Mouse (Mus musculus) retina, postnatal 1 day (tissue): ENCODE data around the gene Hist2h3b.
"Not testable (repeated sequence)": the region's sequence is repeated elsewhere in the genome, so short reads cannot be mapped to it uniquely, and the experiment has no call there.

Source experiments
- DNase-seq: peaks from one replicate; pipeline ENCODE4 v3.0.0-alpha.2; 2012

Hist2h3b gene

DNA sequence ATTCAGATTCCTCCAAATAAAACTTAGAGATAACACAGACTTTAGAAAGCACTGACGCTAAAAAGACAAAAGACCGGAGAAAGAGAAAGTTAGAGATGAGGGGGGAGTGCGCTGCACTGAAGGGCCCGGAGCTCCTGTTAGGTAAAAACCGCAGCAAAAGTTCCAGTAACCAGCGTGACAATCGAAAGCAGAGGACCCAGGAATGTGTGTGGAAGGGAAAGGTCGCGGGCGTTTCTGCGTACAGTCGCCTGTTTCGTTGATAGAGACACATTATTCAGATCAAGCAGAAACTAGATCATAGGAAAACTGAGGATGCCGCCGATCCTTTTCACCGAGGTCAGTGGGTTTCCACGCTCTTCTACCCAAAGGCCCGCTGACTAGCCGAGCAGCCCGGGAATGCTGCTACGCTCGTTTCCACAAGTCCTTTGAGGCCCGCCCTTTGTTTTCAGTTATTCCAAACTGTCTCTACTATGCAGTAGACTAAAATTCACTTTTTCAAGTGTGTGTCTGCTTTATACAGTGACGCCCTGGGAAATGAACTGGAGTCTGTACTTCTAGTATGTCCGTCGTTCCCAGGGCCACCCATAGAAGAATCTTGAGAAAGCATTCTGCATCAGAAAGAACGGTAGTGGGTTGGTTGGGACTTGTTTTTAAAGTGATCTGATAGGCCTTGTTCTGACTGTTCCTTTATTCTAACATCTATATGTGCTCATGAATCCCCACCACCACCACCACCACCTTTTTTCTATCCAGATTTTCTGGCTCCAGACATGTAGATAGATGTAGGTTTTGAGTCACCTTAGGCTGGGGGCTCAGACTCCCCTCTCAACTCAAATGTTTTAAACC lies 4.7 kb upstream of the Hist2h3b start:
- no peak for DNase-seq

DNA sequence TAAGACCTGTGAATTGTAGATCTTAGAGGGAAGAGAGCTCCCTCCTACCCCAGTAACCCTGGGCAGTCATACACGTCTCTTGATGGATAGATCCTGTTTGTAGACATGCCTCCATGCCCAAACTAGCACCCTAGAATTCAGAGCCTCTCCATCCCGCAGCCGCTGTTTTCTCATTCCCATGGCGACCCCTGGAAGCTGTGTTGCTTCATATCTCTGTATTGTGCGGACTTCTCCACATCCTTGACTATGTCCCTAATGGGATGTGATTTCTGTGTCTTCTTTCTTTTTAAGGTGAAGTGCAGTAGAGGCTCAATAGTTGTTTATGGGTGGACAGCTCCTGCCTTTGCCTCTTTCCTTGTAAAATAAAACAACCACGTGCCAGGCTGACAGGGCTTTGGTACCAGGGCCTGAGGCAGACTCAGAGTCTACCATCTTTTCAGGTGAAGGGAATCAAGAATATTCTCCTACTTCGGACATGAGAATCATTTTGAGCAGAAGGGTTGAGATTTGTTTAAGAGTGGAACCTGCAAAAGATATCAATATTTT lies 4.0 kb upstream of the Hist2h3b start:
- peak; percentile 11 for DNase-seq

DNA sequence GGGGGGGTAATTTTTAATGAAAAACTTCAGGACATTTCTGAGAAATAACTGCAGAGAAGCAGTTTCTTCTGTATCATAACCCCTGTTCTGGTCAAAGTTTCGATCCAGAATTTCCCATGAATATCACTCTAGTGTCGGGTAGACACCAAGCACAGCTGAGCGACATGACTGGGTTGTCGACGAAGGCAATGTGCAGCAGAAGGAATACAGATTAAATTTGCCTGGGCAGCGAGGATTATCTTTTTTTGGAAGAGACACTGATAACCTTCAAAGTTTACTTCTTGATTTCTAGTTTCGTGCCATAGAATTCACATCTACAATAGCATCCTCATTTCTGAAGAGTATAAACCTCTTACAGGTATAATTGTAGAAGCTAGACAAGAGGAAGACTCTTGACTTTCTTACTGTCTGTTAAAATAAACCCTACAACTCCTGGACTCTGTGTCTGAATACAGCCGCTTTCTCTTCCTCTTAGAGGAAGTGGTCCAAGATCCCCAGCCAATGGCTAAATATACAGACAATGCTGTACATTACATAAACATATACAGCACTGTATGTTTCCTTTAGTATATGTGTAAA lies 2.2 kb upstream of the Hist2h3b start:
- DNase-seq = no peak

DNA sequence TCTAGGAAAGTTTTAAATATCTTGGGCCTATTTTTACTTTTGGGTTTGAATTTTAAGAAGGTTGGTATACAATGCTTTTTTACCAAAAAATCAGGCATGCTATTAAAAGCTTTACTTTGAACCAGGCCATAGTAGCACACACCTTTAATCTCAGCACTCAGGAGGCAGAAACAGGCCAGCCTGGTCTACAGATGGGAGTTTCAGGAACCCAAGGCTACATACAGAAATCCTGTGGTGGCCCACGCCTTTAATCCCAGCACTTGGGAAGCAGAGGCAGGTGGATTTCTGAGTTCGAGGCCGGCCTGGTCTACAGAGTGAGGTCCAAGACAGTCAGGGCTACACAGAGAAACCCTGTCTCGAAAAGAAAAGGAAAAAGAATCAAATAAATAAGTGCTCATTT lies 913 bp upstream of the Hist2h3b start:
- no peak for DNase-seq

DNA sequence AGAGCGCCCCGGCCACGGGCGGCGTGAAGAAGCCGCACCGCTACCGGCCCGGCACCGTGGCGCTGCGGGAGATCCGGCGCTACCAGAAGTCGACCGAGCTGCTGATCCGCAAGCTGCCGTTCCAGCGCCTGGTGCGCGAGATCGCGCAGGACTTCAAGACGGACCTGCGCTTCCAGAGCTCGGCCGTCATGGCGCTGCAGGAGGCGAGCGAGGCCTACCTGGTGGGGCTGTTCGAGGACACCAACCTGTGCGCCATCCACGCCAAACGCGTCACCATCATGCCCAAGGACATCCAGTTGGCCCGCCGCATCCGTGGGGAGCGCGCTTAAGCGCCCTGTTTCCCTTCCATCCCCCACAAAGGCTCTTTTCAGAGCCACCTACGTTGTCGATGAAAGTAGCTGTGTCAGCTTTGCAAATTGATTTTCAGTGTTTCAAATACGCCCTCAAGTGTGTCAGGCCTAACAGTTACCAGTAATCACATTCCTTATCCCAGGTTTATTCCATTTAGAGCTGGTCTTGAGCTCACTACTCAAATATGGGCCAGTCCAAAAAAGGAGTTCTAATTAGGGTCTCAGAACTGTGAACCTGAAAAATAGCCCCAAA lies 423 bp downstream of the Hist2h3b start:
- not testable (repeated sequence) for DNase-seq

DNA sequence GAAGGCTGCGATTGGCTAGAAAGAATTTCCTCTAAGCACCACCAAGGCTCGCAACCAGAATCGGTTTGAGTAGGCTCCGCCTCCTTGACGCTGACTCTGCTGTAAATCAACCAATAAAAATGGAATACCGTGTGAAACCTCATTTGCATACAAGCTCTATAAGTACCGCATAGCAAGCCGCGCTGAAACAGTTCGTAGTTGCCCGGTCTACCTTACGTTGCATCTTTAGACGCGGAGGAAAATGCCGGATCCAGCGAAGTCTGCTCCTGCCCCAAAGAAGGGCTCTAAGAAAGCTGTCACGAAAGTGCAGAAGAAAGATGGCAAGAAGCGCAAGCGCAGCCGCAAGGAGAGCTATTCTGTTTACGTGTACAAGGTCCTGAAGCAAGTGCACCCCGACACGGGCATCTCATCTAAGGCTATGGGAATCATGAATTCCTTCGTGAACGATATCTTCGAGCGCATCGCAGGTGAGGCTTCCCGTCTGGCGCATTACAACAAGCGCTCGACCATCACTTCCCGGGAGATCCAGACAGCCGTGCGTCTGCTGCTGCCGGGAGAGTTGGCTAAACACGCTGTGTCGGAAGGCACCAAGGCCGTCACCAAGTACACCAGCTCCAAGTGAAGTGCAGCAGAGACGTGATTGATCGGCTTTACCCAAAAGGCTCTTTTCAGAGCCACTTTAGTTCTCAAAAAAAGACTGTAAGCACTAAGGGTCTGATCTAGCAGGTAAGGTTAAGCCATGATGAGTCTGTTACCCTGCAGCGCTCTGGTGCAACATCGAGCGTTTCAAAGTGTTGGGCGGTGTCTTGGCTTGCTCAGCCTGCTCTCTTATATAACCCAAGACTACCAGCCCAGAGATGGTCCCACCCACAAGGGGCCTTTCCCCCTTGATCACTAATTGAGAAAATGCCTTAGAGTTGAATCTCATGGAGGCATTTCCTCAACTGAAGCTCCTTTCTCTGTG lies 1.3 kb downstream of the Hist2h3b start, which contains the start of gene Hist2h2bb:
Gene Hist2h2bb, plus strand, starts transcription at position 242 of the 964 bp plus-strand sequence.
- peak; percentile 99 for DNase-seq

DNA sequence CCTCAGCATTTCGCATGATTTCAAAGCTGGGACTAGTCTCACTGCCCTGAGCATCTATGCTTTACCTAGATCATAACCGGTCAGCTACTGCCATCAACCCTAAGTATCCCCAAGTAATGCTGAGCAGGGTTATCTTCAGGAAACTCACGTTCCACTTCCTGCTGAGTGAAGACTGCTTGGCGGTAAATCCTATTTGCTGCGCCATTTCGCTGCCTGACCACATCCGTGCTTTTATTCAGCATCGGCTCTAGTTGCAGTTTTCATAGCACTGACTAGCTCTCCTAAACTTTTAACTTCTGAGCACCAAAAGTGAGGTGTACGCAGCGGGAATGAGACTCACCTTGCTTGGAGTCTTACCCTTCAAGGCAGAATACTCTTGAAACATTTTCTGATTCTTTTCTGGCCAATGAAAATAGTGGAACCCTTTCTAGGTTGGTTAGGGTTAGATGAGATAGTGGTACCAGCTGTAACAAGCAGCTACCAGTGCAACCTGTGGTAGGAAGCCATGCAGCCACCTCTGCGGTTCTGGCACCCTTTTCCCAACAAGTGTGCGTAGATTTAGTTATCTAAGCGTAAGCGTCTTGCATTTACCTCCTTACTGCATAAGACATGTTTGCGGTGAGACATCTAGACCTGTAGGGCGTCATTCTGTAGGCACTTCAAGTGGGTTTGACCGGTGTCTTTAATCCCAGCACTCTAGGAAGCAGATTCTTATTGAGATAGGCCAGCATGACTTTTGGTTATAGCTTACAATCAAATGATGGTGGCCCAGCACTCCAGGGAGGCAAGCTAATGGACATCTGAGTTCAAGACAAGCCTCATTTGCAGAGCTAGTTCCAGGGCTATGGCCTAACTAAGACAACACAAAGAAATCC lies 5.4 kb downstream of the Hist2h3b start:
- DNase-seq = no peak

DNA sequence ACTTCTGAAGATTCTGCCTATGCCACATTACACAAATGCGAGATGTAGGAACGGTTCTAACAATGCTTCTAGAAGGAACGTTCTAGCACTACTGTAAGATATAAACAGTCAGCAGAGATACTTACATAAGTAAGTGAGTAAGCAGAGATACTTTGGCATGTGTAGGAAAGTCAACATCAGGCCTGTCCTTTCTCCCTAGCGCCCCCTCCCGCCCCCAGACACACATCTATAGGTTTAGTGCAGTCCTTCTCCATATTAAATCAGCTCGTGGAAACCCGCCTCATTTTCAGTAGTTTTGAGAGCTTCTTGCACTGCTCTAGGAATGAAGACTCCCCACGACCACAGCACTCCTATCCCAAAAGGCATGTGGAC lies 9.0 kb downstream of the Hist2h3b start:
- peak; percentile 64 for DNase-seq

DNA sequence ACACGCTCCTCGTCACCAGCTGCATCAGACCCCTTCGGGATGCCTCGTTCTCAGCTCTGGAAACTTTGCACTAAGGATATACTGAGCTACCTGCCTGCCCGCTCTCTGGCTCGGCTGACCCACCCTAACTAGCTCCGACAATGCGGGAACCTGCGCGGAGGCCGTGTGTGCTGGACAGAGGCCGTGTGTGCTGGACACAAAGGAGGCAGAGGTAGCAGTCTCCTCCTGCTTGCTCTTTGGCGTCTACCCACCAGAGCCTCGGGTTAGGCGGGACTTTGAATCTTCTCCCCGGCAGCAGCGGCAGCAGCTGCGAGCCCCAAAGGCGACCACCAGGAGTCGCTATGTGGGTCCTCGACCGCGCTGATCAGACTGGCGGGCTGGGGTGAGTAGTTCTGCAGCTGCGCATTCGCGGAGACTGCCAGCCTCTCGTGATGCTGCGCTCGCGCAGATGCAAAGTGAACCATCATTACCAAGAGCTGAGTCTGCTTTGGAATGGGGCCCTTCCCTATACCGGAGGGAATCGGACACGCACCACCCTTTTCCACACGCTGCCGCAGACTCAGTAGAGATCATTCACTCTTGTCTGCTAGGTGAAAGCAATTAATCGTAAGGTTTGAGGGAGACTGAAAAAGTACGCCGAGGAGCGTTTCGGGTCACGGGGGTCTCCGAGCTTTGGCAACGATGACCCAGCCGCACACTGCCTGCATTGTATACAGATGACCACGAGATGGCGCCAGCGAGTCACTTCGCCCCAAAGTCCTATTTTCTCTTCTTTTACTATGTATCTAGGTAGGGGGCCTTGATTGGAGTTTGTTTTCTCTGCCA lies 9.6 kb downstream of the Hist2h3b start:
- DNase-seq = peak; percentile 96

DNA sequence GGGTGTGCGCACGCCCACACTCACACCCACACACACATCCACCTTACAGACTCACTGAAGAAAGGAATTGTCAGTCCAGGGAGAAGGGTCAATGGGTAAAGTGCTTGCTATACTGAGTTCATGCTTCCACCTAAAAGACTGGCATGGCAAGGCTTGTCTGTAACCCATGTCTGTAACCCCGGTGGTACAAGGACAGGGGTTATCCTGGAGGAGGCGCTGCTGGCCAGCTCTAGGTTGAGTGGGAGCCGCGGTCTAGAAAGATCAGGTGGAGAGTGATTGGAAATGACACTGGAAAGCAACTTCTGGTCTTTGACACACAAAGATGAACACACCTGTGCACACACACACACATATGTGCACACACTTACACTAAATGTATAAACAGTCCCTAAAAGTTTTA lies 12.2 kb downstream of the Hist2h3b start:
- DNase-seq = no peak

DNA sequence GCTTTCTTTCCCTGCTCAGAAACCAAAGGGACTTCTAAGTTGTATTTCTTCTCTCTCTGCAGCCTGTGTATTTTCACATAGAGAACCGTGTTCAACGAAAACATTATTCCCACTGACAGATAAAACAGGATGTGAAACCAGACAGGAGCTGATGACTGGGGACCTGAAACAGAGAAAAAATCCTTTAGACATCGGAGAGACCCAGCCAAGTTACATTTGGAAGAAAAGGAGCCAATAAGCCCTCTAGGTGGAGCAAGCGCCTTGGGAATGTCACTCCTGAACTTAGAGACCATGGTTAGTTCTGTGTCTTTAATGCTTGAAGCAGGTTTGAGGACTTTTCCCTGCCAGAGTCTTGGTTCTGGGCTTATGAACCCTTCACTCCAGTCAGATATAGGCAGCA lies 16.0 kb downstream of the Hist2h3b start:
- DNase-seq = peak; percentile 56

DNA sequence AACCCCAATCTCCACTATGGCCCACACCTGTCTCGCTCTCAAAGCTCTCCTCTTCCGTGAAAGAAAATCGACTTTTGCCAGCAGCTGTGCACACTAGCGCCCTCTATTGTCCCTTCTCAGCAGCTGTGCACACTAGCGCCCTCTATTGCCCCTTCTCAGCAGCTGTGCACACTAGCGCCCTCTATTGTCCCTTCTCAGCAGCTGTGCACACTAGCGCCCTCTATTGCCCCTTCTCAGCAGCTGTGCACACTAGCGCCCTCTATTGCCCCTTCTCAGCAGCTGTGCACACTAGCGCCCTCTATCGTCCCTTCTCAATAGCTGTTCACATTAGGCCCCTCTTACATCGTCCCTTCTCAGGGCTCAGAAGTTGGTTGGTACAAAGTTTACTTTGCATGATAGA lies 18.9 kb downstream of the Hist2h3b start:
- DNase-seq = not testable (repeated sequence)

DNA sequence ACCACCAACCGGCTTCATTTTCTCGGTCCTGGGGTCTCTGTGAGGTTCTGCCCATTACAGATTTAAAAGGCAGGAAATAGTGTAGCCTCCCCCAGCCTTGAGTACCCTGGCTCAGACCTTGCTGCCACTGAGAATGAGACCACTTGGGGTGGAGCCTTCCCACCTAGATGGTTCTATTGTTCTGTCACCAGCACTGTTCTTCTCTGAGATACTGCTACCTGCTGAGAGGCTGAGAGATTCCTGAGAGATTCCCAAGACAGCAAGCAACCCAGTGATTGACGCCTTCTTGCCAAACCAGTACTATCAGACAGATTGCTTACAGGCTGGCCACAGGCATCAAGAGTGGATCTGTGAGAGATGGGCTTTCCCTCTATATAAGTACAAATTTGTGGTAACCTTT lies 20.7 kb downstream of the Hist2h3b start:
- no peak for DNase-seq

DNA sequence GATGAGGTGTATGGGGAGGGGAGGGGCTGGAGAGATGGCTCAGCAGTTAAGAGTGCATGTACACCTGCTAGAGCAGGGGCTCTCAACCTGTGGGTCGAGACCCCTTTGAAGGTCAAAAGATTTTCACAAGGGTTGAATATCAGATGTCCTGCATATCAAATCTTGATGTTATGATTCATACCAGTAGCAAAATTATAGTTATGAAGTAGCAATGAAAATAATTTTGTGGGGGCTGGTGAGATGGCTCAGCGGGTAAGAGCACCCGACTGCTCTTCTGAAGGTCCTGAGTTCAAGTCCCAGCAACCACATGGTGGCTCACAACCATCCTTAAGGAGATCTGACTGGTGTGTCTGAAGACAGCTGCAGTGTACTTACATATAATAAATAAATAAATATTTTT lies 22.3 kb downstream of the Hist2h3b start:
- not testable (repeated sequence) for DNase-seq

DNA sequence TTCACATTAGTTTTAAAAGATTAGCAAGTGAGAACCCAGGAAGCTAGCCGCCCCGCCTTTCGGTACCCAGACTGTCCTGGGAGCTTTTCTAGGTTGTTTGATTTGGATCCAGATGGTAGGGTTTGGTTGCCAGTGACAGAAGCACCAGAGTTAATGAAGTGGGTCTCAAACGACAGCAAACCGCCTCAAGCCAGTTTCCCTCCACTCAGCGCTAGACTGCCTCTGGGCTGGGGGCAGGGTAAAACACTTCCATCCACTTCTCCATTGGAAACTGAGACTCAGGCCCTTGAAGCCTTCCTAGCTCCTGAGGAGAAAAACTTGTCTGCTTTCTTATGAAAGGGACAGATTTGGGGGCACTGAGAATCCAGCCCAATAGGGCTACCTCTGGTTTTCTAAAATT lies 24.2 kb downstream of the Hist2h3b start:
- no peak for DNase-seq

DNA sequence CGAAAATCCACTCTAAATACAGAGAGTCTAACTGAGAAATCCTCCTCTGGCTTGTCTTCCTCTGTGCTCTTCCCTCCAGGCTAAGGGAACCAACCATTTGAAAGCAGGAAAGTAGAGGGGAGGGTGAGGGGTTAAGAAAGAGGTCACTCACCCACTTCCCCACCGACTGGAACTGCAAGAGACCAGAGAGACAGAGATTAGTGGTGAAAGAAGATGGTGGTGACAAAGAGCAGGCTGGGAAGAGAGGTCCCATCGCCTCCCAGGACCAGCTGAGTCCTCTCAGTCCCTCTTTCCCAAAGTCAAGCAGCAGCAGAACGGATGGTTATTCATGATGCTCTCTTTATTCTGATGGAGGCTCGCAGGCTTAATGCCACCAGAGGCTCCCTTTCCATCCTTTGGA lies 24.9 kb downstream of the Hist2h3b start:
- DNase-seq = no peak

DNA sequence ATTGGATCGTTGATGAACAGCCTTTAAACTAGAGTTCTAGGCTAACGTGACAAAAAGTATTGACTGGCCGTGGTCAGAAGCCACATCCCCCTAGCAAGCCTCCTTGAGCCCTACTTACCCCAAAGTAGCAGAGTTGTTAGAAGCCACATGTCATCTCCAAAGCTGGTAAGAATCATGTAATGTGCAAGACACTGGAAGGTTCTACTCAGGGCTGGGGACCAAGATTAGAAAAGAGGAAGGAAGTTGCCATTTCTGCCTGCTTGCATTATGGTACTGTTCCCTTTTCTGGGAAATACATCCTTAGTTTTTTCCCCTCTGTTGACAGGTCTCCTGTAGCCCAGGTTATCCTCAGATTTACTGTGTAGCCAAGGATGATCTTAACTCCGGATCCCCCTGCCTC lies 25.3 kb downstream of the Hist2h3b start, which contains the start of gene Fcgr1:
Gene Fcgr1, minus strand, starts transcription at position 183 of the 400 bp plus-strand sequence.
- no peak for DNase-seq

DNA sequence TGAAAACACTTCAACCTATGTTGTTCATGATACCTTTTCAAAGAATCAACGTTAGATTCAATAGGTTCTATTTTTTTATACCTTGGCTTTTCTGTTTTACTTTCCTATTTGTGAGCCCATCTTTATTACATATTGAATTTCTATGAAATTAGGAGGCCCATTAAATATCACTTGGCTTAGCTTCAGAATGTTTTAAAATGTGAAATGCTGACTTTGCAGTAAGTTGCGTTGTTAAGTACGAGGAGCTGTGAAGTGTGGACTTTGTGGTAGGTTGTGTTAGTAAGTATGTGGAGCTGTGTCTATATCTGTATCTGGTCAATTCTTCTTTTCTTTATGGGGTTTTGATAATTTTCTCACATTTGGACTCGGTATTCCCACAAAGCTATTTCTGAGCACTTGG lies 29.9 kb downstream of the Hist2h3b start:
- no peak for DNase-seq

DNA sequence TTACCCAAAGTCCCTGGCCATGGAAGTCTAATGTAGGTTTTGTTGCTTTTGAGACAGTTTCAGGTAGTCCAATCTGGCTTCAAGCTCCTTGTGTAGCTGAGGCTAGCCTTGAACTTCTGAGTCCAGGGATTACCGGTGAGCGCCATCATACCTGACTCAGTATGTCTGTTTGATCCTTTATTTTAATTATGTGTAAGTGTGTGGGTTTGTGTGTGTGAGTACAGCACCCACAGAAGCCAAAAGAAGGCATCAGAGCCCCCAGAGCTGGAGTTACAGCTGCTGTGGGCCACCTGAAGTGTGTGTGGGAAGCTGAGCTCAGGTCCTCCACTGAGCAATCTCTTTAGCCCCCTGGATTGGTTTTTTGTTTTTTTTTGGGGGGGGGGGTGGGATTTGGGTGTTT lies 31.1 kb downstream of the Hist2h3b start:
- DNase-seq = no peak

DNA sequence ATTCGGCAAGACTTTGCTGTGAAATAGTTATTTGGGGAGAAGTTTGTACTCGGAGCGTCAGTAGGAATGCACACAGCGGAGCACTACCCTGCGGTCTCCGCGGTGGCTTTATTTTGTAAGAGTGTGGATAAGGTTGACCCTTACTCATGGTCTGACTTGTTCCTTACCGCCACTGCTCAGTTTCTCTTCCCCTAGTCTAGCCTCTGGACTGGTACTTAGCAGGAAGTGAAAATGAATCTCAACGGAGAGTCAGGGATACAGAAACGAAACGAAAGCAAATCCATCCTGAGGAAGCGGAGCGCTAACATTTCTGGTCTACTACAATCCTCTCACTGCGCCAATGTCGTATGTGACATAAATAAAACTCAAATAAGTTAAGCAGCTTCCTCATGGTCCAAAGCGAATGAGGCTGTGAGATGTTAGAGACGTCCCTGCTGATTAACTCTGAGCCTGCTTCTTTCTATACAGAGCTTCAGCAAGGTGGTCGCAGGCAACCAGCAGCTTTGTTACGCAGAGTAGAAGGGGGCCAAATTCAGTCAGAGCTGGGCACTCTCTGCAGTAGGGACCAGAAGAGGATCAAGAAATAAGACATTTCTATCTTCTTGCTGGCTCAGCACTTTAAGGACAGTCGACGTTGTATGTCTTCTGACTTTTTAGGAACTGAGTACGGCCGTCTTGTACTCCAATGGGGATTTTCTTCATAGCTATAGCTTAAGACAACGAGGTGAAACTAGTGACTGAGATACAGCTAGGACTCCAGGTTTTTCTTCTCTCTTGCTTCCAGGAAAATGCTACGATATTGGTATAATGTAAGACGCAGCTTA lies 32.5 kb downstream of the Hist2h3b start:
- no peak for DNase-seq
